Mouse (Mus musculus) embryonic facial prominence, embryonic 13.5 days (tissue): ENCODE measurements around the gene Gm10717. TPM values are rescaled to one million over a fixed set of nuclear protein-coding genes. Genes with fewer than 3 reads are reported as not detected.
"Not testable (repeated sequence)": the region's sequence is repeated elsewhere in the genome, so short reads cannot be mapped to it uniquely, and the experiment has no call there.

Experiments
- ATAC-seq: fragments of 200-750 bp; cut with Nextera tagmentation; 2 replicates; pipeline ENCODE4 v1.8.0; 2017; ENCODE audit warnings: low read depth; ENCODE audit not compliant: insufficient number of reproducible peaks, insufficient read depth, low FRiP score, low TSS enrichment
- H3K27ac ChIP-seq: fragments of 300-500 bp; sonication (generic); 2 replicates; pipeline ENCODE4 v1.5.1; 2015; ENCODE audit warnings: moderate library complexity, mild to moderate bottlenecking, inconsistent platforms
- H3K27me3 ChIP-seq: fragments of 300-500 bp; sonication (generic); 2 replicates; pipeline ENCODE4 v1.6.1; 2015; ENCODE audit warnings: mild to moderate bottlenecking, inconsistent platforms
- H3K36me3 ChIP-seq: fragments of 300-500 bp; sonication (generic); 2 replicates; pipeline ENCODE4 v1.6.1; 2015; ENCODE audit warnings: mild to moderate bottlenecking, inconsistent platforms
- H3K4me1 ChIP-seq: fragments of 300-500 bp; sonication (generic); 2 replicates; pipeline ENCODE4 v1.6.1; 2015; ENCODE audit warnings: inconsistent platforms
- H3K4me2 ChIP-seq: fragments of 300-500 bp; sonication (generic); 2 replicates; pipeline ENCODE4 v1.6.1; 2015; ENCODE audit warnings: moderate library complexity, mild to moderate bottlenecking, inconsistent platforms
- H3K4me3 ChIP-seq: fragments of 300-500 bp; sonication (generic); 2 replicates; pipeline ENCODE4 v1.5.1; 2015; ENCODE audit warnings: mild to moderate bottlenecking, inconsistent platforms
- H3K9ac ChIP-seq: fragments of 300-500 bp; sonication (generic); 2 replicates; pipeline ENCODE4 v1.6.1; 2015; ENCODE audit warnings: mild to moderate bottlenecking, inconsistent platforms
- H3K9me3 ChIP-seq: fragments of 300-500 bp; sonication (generic); 2 replicates; pipeline ENCODE4 v1.6.1; 2016; ENCODE audit warnings: inconsistent platforms
- whole genome bisulfite sequencing: fragments of 180-500 bp; shearing (Covaris S2); methylation state at CpG from one replicate; pipeline ENCODE4 v1.1.7; 2015; ENCODE audit warnings: mixed read lengths; 5-methylcytosine and 5-hydroxymethylcytosine counted together
- microRNA-seq: library from miRNA; unstranded; fragments of <30 nt; microRNA quantifications from one replicate; pipeline ENCODE4, GENCODE M21; 2016
- polyA plus RNA-seq: library from polyadenylated mRNA; unstranded; fragments of >200 nt; fragmentation: Nextera tagmentation; extraction: Ambion mirVana; gene quantifications from 2 replicates; pipeline ENCODE4 v1.2.1, GENCODE M21; 2015

Gene Gm10717
- polyA plus RNA-seq, 1 experiment from 2014 or later = not detected

DNA sequence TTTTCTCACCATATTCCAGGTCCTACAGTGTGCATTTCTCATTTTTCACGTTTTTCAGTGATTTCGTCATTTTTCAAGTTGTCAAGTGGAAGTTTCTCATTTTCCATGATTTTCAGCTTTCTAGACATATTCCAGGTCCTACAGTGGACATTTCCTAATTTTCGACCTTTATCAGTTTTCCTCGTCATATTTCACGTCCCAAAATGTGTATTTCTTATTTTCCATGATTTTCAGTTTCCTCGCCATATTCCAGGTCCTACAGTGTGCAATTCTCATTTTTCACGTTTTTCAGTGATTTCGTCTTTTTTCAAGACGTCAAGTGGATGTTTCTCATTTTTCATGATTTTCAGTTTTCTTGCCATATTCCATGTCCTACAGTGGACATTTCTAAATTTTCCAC lies 2.0 kb downstream of the Gm10717 start:
- not testable (repeated sequence) for ATAC-seq, H3K4me3 ChIP-seq, H3K27me3 ChIP-seq, H3K27ac ChIP-seq, H3K4me2 ChIP-seq, H3K36me3 ChIP-seq, H3K4me1 ChIP-seq, H3K9ac ChIP-seq, H3K9me3 ChIP-seq
- WGBS = 70% methylated on average over 9 of the region's 9 CpGs

- H3K4me1 ChIP-seq, ATAC-seq, H3K27ac ChIP-seq, H3K36me3 ChIP-seq, H3K9ac ChIP-seq, H3K4me3 ChIP-seq, H3K4me2 ChIP-seq, H3K27me3 ChIP-seq, H3K9me3 ChIP-seq: not testable (repeated sequence)
- WGBS = 68% methylated on average over 14 of the region's 16 CpGs
Measured at GRCm38 (mm10) chr9:3029276-3030000, 4.2 kb downstream of the Gm10717 start.

GRCm38 (mm10) chr9:3030677-3031318 lies 5.6 kb downstream of the Gm10717 start:
- not testable (repeated sequence) for H3K27me3 ChIP-seq, ATAC-seq, H3K4me2 ChIP-seq, H3K4me3 ChIP-seq, H3K9me3 ChIP-seq, H3K36me3 ChIP-seq, H3K27ac ChIP-seq, H3K9ac ChIP-seq, H3K4me1 ChIP-seq
- 66% methylated on average over 3 of the region's 10 CpGs for WGBS

GRCm38 (mm10) chr9:3034299-3034698 lies 9.1 kb downstream of the Gm10717 start, which contains the start of gene Gm17535:
Gene Gm17535, plus strand, starts transcription at chr9:3034599.
- not testable (repeated sequence) for H3K27ac ChIP-seq, H3K9ac ChIP-seq, H3K27me3 ChIP-seq, H3K4me2 ChIP-seq, H3K4me3 ChIP-seq, H3K9me3 ChIP-seq, H3K4me1 ChIP-seq, H3K36me3 ChIP-seq, ATAC-seq
- WGBS = 47% methylated on average over 1 of the region's 8 CpGs

GRCm38 (mm10) chr9:3036577-3036976 lies 11.4 kb downstream of the Gm10717 start, which contains the start of gene Gm10715:
Gene Gm10715, plus strand, starts transcription at chr9:3036877.
- H3K4me3 ChIP-seq, H3K9me3 ChIP-seq, ATAC-seq, H3K27ac ChIP-seq, H3K4me1 ChIP-seq, H3K9ac ChIP-seq, H3K4me2 ChIP-seq, H3K36me3 ChIP-seq, H3K27me3 ChIP-seq: not testable (repeated sequence)
- 73% methylated on average over 8 of the region's 8 CpGs for WGBS

GRCm38 (mm10) chr9:3038161-3038560 lies 12.9 kb downstream of the Gm10717 start:
- H3K4me3 ChIP-seq, H3K27ac ChIP-seq: not testable (repeated sequence)
- WGBS = 65% methylated on average over 4 of the region's 4 CpGs

More at GRCm38 (mm10) chr9:3038161-3038560, 12.9 kb downstream of the Gm10717 start:
- not testable (repeated sequence) for H3K9ac ChIP-seq, H3K27me3 ChIP-seq, H3K9me3 ChIP-seq, H3K4me1 ChIP-seq, H3K36me3 ChIP-seq, H3K4me2 ChIP-seq, ATAC-seq

Small RNAs within 50 kb of the gene (microRNA-seq; reads per million reads assigned to microRNA genes)
- gene Mir101c = not detected

Other genes with a start within 250 kb of the Gm10717 start
- gene Gm10722, start 24.5 kb upstream of the Gm10717 start, polyA plus RNA-seq = not detected in 2 replicates
- not detected in 2 replicates for gene Gm11168, start 22.1 kb upstream of the Gm10717 start, polyA plus RNA-seq
- not detected in 2 replicates for gene Gm10721, start 12.3 kb upstream of the Gm10717 start, polyA plus RNA-seq
- not detected in 2 replicates for gene Gm10720, start 9.8 kb upstream of the Gm10717 start, polyA plus RNA-seq
- not detected in 2 replicates for gene Gm10719, start 8.0 kb upstream of the Gm10717 start, polyA plus RNA-seq
- gene Gm10718, start 1.9 kb upstream of the Gm10717 start, polyA plus RNA-seq = 1.5 TPM in 1 of 2 replicates, not detected in the other
- not detected in 2 replicates for gene Gm17535, start 9.2 kb downstream of the Gm10717 start, polyA plus RNA-seq
- gene Gm10715, start 11.5 kb downstream of the Gm10717 start, polyA plus RNA-seq = not detected in 2 replicates